Mouse (Mus musculus) intestine, embryonic 14.5 days (tissue): ENCODE data around the gene Dtx4. TPM values are rescaled to one million over a fixed set of nuclear protein-coding genes. Genes with fewer than 3 reads are reported as not detected.
A peak's percentile ranks its signal among the peaks of the same experiment; 100 is the strongest.

Experiments
- ATAC-seq: fragments of 200-750 bp; cut with Nextera tagmentation; replicated peaks from 2 replicates; pipeline ENCODE4 v1.8.0; 2017; ENCODE audit warnings: low read depth, moderate number of reproducible peaks, moderate TSS enrichment, moderate library complexity; ENCODE audit not compliant: low FRiP score, low TSS enrichment
- DNase-seq: peaks from one replicate; pipeline ENCODE4 v3.0.0-alpha.2; 2018; ENCODE audit warnings: low spot score
- H3K27ac ChIP-seq: fragments of 300-500 bp; sonication (generic); 2 replicates; pipeline ENCODE4 v1.5.1; 2014; ENCODE audit warnings: low read depth, mild to moderate bottlenecking, control low read depth
- H3K27me3 ChIP-seq: fragments of 300-500 bp; sonication (generic); replicated peaks from 2 replicates; pipeline ENCODE4 v1.6.1; 2014; ENCODE audit warnings: low read length, control low read depth; ENCODE audit not compliant: control insufficient read depth, insufficient read depth
- H3K36me3 ChIP-seq: fragments of 300-500 bp; sonication (generic); 2 replicates; pipeline ENCODE4 v1.6.1; 2014; ENCODE audit warnings: low read length, control low read depth; ENCODE audit not compliant: control insufficient read depth, insufficient read depth
- H3K4me1 ChIP-seq: fragments of 300-500 bp; sonication (generic); replicated peaks from 2 replicates; pipeline ENCODE4 v1.6.1; 2014; ENCODE audit warnings: low read length, control low read depth, mixed read lengths; ENCODE audit not compliant: control insufficient read depth, insufficient read depth
- H3K4me2 ChIP-seq: fragments of 300-500 bp; sonication (generic); 2 replicates; pipeline ENCODE4 v1.6.1; 2014; ENCODE audit warnings: low read length
- H3K4me3 ChIP-seq: fragments of 300-500 bp; sonication (generic); 2 replicates; pipeline ENCODE4 v1.5.1; 2014; ENCODE audit warnings: low read depth, low read length, control low read depth, mixed read lengths
- H3K9ac ChIP-seq: fragments of 300-500 bp; sonication (generic); 2 replicates; pipeline ENCODE4 v1.6.1; 2014; ENCODE audit warnings: mild to moderate bottlenecking, low read length
- H3K9me3 ChIP-seq: fragments of 300-500 bp; sonication (generic); 2 replicates; pipeline ENCODE4 v1.6.1; 2016; ENCODE audit warnings: low read length, control low read depth; ENCODE audit not compliant: control insufficient read depth
- WGBS: fragments of 180-500 bp; shearing (Covaris S2); extraction: QIAGEN DNeasy Blood & Tissue Kit; methylation state at CpG from one replicate; pipeline ENCODE4 v1.1.7; 2014; 5-methylcytosine and 5-hydroxymethylcytosine counted together
- polyA plus RNA-seq: library from polyadenylated mRNA; unstranded; fragments of >200 nt; fragmentation: Nextera tagmentation; extraction: Ambion mirVana; gene quantifications from 2 replicates; pipeline ENCODE4 v1.2.1, GENCODE M21; 2014

Gene Dtx4
- polyA plus RNA-seq, 1 experiment from 2014 or later = 27.4 TPM

DNA sequence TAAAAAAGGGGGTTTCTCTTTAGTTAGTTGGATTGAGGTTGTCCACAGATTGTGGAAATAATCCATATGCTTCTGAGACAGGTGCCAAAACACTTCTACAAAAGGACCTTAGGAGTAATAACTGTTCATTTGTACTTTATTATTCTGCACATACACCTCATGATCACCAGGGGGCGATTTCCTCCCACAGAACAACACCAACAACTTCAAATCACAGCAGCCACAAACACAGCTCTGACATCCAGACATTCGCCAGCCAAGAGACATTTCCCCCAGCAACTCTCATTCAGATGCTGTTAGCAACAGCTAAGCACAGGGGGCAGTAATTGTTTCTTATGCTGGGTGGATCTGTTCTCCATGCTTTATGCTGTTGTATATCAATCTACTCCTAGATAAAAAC is 68.2 kb downstream of the Dtx4 start:
- no peaks in the 10 kb centered on the region for H3K4me1 ChIP-seq
- H3K27me3 ChIP-seq = no peaks in the 10 kb centered on the region
- H3K9me3 ChIP-seq = no peaks in the 10 kb centered on the region
- ATAC-seq (peak; percentile 43; the same call in 1 of the 2 replicates), DNase-seq (peak; percentile 56)
- no peak overlapping the region for H3K9ac ChIP-seq
- no peaks in the 10 kb centered on the region for H3K36me3 ChIP-seq
- no peak overlapping the region for H3K4me3 ChIP-seq
- WGBS = 12% methylated on average over 2 of the region's 2 CpGs
- H3K4me2 ChIP-seq = no peak overlapping the region
- H3K27ac ChIP-seq = no peak overlapping the region

- 92% methylated on average over 6 of the region's 6 CpGs for WGBS
- no peak for ATAC-seq
- no peak within 1 kb of the TSS for H3K4me2 ChIP-seq
- no peaks in the 10 kb centered on the region for H3K9me3 ChIP-seq
- H3K27ac ChIP-seq = no peak within 1 kb of the TSS
- DNase-seq = no peak
- no peaks in the 10 kb centered on the region for H3K4me1 ChIP-seq
- no peaks in the 10 kb centered on the region for H3K27me3 ChIP-seq
- no peak within 1 kb of the TSS for H3K9ac ChIP-seq
- no peak within 1 kb of the TSS for H3K4me3 ChIP-seq
- H3K36me3 ChIP-seq = no peaks in the 10 kb centered on the region
Measured at GRCm38 (mm10) chr19:12427605-12428004, 73.6 kb downstream of the Dtx4 start, which contains the start of gene Pfpl. Gene Pfpl, plus strand, starts transcription at chr19:12427905.

- 71% methylated on average over 5 of the region's 5 CpGs for WGBS
- H3K27ac ChIP-seq = no peak overlapping the region
- H3K9me3 ChIP-seq = no peaks in the 10 kb centered on the region
- H3K4me2 ChIP-seq = no peak overlapping the region
- H3K4me1 ChIP-seq = no peaks in the 10 kb centered on the region
- no peak overlapping the region for H3K9ac ChIP-seq
- no peak overlapping the region for H3K4me3 ChIP-seq
- H3K27me3 ChIP-seq = no peaks in the 10 kb centered on the region
- no peaks in the 10 kb centered on the region for H3K36me3 ChIP-seq
- ATAC-seq = no peak
- DNase-seq = no peak
Measured at GRCm38 (mm10) chr19:12427101-12427500, 74.2 kb downstream of the Dtx4 start.

- Histone ChIP-seq H3K4me3 (no peak overlapping the region), H3K27me3 (no peaks in the 10 kb centered on the region), H3K9me3 (no peaks in the 10 kb centered on the region), H3K4me1 (no peaks in the 10 kb centered on the region), H3K9ac (no peak overlapping the region), H3K36me3 (no peaks in the 10 kb centered on the region), H3K4me2 (no peak overlapping the region), H3K27ac (no peak overlapping the region)
- no peak for DNase-seq
- WGBS = 85% methylated on average over 1 of the region's 1 CpGs
- no peak for ATAC-seq
Measured at GRCm38 (mm10) chr19:12421680-12422079, 79.6 kb downstream of the Dtx4 start.

DNA sequence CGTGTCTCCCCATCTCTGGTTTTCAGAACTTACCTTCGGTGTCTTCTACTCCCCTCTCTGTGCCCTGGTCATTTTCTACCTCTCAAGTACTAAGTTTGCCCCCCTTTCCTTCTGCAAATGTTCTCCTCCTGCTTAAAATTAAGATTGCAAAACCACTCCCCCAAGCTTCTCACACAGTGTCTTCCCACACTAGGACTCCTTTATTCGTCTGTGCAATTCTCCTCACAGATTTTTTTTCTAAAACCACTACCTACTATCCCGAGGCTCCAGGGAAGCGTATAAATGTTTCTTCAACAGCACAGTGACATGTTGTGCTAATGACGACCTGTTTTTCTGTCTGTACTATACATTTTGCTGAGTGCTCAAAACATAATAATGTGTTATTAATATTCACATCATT is 80.7 kb downstream of the Dtx4 start:
- no peaks in the 10 kb centered on the region for H3K36me3 ChIP-seq
- DNase-seq (no peak), ATAC-seq (no peak)
- no peak overlapping the region for H3K27ac ChIP-seq
- no peaks in the 10 kb centered on the region for H3K9me3 ChIP-seq
- no peak overlapping the region for H3K9ac ChIP-seq
- H3K4me3 ChIP-seq = no peak overlapping the region
- H3K27me3 ChIP-seq = no peaks in the 10 kb centered on the region
- no peaks in the 10 kb centered on the region for H3K4me1 ChIP-seq
- 74% methylated on average over 6 of the region's 6 CpGs for WGBS
- H3K4me2 ChIP-seq = no peak overlapping the region

- no peaks in the 10 kb centered on the region for H3K36me3 ChIP-seq
- no peak overlapping the region for H3K27ac ChIP-seq
- DNase-seq (no peak), ATAC-seq (no peak)
- 37% methylated on average over 3 of the region's 3 CpGs for WGBS
- no peak overlapping the region for H3K4me2 ChIP-seq
- no peaks in the 10 kb centered on the region for H3K27me3 ChIP-seq
- no peaks in the 10 kb centered on the region for H3K4me1 ChIP-seq
- H3K4me3 ChIP-seq = no peak overlapping the region
- no peak overlapping the region for H3K9ac ChIP-seq
- no peaks in the 10 kb centered on the region for H3K9me3 ChIP-seq
Measured at GRCm38 (mm10) chr19:12418312-12418711, 82.9 kb downstream of the Dtx4 start.

- Histone ChIP-seq H3K9me3 (no peaks in the 10 kb centered on the region), H3K36me3 (no peaks in the 10 kb centered on the region), H3K9ac (no peak within 1 kb of the TSS), H3K4me3 (no peak within 1 kb of the TSS), H3K27ac (no peak within 1 kb of the TSS), H3K27me3 (no peaks in the 10 kb centered on the region), H3K4me2 (no peak within 1 kb of the TSS), H3K4me1 (no peaks in the 10 kb centered on the region)
- no peak for ATAC-seq
- no peak for DNase-seq
Measured at GRCm38 (mm10) chr19:12417361-12417760, 83.9 kb downstream of the Dtx4 start, which contains the start of gene Olfr1441. Gene Olfr1441, plus strand, starts transcription at chr19:12417433.

Other genes starting within 250 kb of the Dtx4 start
- gene Olfr235, start 240.4 kb downstream of the Dtx4 start, polyA plus RNA-seq = not detected in 2 replicates
- gene Olfr1434, start 221.6 kb downstream of the Dtx4 start, polyA plus RNA-seq = not detected in 2 replicates
- gene Olfr1436, start 202.3 kb downstream of the Dtx4 start, polyA plus RNA-seq = not detected in 2 replicates
- gene Olfr1437, start 176.4 kb downstream of the Dtx4 start, polyA plus RNA-seq = not detected in 2 replicates
- gene Olfr1438-ps1, start 165.5 kb downstream of the Dtx4 start, polyA plus RNA-seq = not detected in 2 replicates
- not detected in 2 replicates for gene Olfr1440, start 114.2 kb downstream of the Dtx4 start, polyA plus RNA-seq
- not detected in 2 replicates for gene Olfr1441, start 84.0 kb downstream of the Dtx4 start, polyA plus RNA-seq
- gene Pfpl, start 73.5 kb downstream of the Dtx4 start, polyA plus RNA-seq = not detected in 2 replicates
- 0.97 and 1.1 TPM in 2 replicates for gene Mpeg1, start 40.7 kb downstream of the Dtx4 start, polyA plus RNA-seq
- 19.9 and 23.0 TPM in 2 replicates for gene Fam111a, start 44.3 kb upstream of the Dtx4 start, polyA plus RNA-seq
- gene Gm4952, start 98.5 kb upstream of the Dtx4 start, polyA plus RNA-seq = not detected in 2 replicates
- gene Glyat, start 131.9 kb upstream of the Dtx4 start, polyA plus RNA-seq = not detected in 2 replicates
- gene Olfr1442, start 169.0 kb upstream of the Dtx4 start, polyA plus RNA-seq = not detected in 2 replicates
- not detected in 2 replicates for gene Olfr1443, start 176.7 kb upstream of the Dtx4 start, polyA plus RNA-seq
- 0.32 and 0.43 TPM in 2 replicates for gene Keg1, start 194.3 kb upstream of the Dtx4 start, polyA plus RNA-seq